Mouse (Mus musculus) MEL (cell line): ENCODE data around the gene Atxn7. TPM values are rescaled to one million over a fixed set of nuclear protein-coding genes. Genes with fewer than 3 reads are reported as not detected.

ENCODE experiments used
- DNase-seq: peaks from one replicate; pipeline ENCODE4 v3.0.0; 2011; ENCODE audit warnings: low read depth, low spot score
- H3K27ac ChIP-seq: 2 replicates; pipeline ENCODE4 v1.5.1; 2012; ENCODE audit warnings: low read depth, mild to moderate bottlenecking, control low read depth, low read length, moderate library complexity; ENCODE audit not compliant: control insufficient read depth
- H3K27me3 ChIP-seq, 2 experiments: fragments of 150-350 bp in 1 of 2; sonication (generic) in 1 of 2; 2 replicates each; pipeline ENCODE4 v1.6.1; 2012; ENCODE audit warnings: low read length in 2 of 2, mild to moderate bottlenecking in 2 of 2, improper control_type of control experiment in 1 of 2, moderate library complexity in 1 of 2; ENCODE audit not compliant: insufficient read depth in 2 of 2, control insufficient read depth in 1 of 2
- H3K36me3 ChIP-seq, 2 experiments: 2 replicates each; pipeline ENCODE4 v1.6.1; 2012 to 2014; ENCODE audit warnings: low read length in 2 of 2, improper control_type of control experiment in 1 of 2, inconsistent platforms in 1 of 2, mild to moderate bottlenecking in 1 of 2; ENCODE audit not compliant: insufficient read depth in 2 of 2, control insufficient read depth in 1 of 2
- H3K4me1 ChIP-seq, 2 experiments: fragments of 150-350 bp in 1 of 2; sonication (generic) in 1 of 2; 2 replicates each; pipeline ENCODE4 v1.6.1; 2012; ENCODE audit warnings: low read length in 2 of 2, improper control_type of control experiment in 1 of 2, mild to moderate bottlenecking in 1 of 2; ENCODE audit not compliant: insufficient read depth in 2 of 2, control insufficient read depth in 1 of 2
- H3K4me3 ChIP-seq, 2 experiments: fragments of 150-350 bp in 1 of 2; sonication (generic) in 1 of 2; 2 replicates each; pipeline ENCODE4 v1.5.1; 2012; ENCODE audit warnings: low read depth in 2 of 2, low read length in 2 of 2, mild to moderate bottlenecking in 2 of 2, moderate library complexity in 2 of 2, control low read depth in 1 of 2, improper control_type of control experiment in 1 of 2; ENCODE audit not compliant: control insufficient read depth in 1 of 2, insufficient read depth in 1 of 2
- H3K79me2 ChIP-seq: 2 replicates; pipeline ENCODE4 v1.6.1; 2012; ENCODE audit warnings: mild to moderate bottlenecking, low read length, moderate library complexity; ENCODE audit not compliant: control insufficient read depth, poor library complexity, insufficient read depth
- H3K9ac ChIP-seq: 2 replicates; pipeline ENCODE4 v1.6.1; 2012; ENCODE audit warnings: low read depth, mild to moderate bottlenecking, control low read depth, low read length, moderate library complexity; ENCODE audit not compliant: control insufficient read depth, poor library complexity, severe bottlenecking
- H3K9me3 ChIP-seq: fragments of 150-350 bp; sonication (generic); replicated peaks from 2 replicates; pipeline ENCODE4 v1.6.1; 2012; ENCODE audit warnings: mild to moderate bottlenecking, low read length, improper control_type of control experiment, moderate library complexity; ENCODE audit not compliant: insufficient read depth
- BHLHE40 ChIP-seq: IDR thresholded peaks from 2 replicates; pipeline ENCODE4 v1.6.1; 2012; ENCODE audit warnings: low read depth, mild to moderate bottlenecking, inconsistent platforms, low read length, improper control_type of control experiment, borderline replicate concordance
- CHD1 ChIP-seq: IDR thresholded peaks from 2 replicates; pipeline ENCODE4 v1.6.1; 2012; ENCODE audit warnings: low read depth, mild to moderate bottlenecking, inconsistent platforms, low read length, improper control_type of control experiment
- ELF1 ChIP-seq: IDR thresholded peaks from 2 replicates; pipeline ENCODE4 v1.6.1; 2014; ENCODE audit warnings: low read depth, mild to moderate bottlenecking, inconsistent platforms, low read length, improper control_type of control experiment, moderate library complexity
- EP300 ChIP-seq, 2 experiments: IDR thresholded peaks; 2 replicates each; pipeline ENCODE4 v1.6.1; 2011; ENCODE audit warnings: improper control_type of control experiment in 2 of 2, low read length in 2 of 2, low read depth in 1 of 2, mild to moderate bottlenecking in 1 of 2
- ETS1 ChIP-seq: IDR thresholded peaks from 2 replicates; pipeline ENCODE4 v1.6.1; 2012; ENCODE audit warnings: low read depth, mild to moderate bottlenecking, inconsistent platforms, low read length, improper control_type of control experiment, moderate library complexity
- GATA1 ChIP-seq: IDR thresholded peaks from 2 replicates; pipeline ENCODE4 v1.6.1; 2011; ENCODE audit warnings: low read depth, low read length, improper control_type of control experiment
- JUND ChIP-seq: IDR thresholded peaks from 2 replicates; pipeline ENCODE4 v1.6.1; 2011; ENCODE audit warnings: low read depth, mild to moderate bottlenecking, improper control_type of control experiment, low read length
- KAT2A ChIP-seq: conservative IDR thresholded peaks from 2 replicates; pipeline ENCODE4 v1.6.1; 2012; ENCODE audit warnings: low read depth, low read length, improper control_type of control experiment, inconsistent platforms
- MAFK ChIP-seq: IDR thresholded peaks from 2 replicates; pipeline ENCODE4 v1.6.1; 2011; ENCODE audit warnings: low read depth, mild to moderate bottlenecking, low read length, improper control_type of control experiment, borderline replicate concordance
- MAX ChIP-seq: IDR thresholded peaks from 2 replicates; pipeline ENCODE4 v1.6.1; 2011; ENCODE audit warnings: low read length, improper control_type of control experiment
- MAZ ChIP-seq: IDR thresholded peaks from 2 replicates; pipeline ENCODE4 v1.6.1; 2012; ENCODE audit warnings: low read depth, mild to moderate bottlenecking, inconsistent platforms, low read length, improper control_type of control experiment
- MEF2A ChIP-seq: IDR thresholded peaks from 2 replicates; pipeline ENCODE4 v1.6.1; 2014; ENCODE audit warnings: low read depth, mild to moderate bottlenecking, inconsistent platforms, low read length, improper control_type of control experiment; ENCODE audit not compliant: poor library complexity, insufficient replicate concordance, severe bottlenecking; ENCODE audit errors: extremely low read depth
- MXI1 ChIP-seq: IDR thresholded peaks from 2 replicates; pipeline ENCODE4 v1.6.1; 2011; ENCODE audit warnings: mild to moderate bottlenecking, low read depth, low read length, improper control_type of control experiment
- MYB ChIP-seq: IDR thresholded peaks from 2 replicates; pipeline ENCODE4 v1.6.1; 2011; ENCODE audit warnings: mild to moderate bottlenecking, low read depth, low read length, improper control_type of control experiment
- MYC ChIP-seq: IDR thresholded peaks from 2 replicates; pipeline ENCODE4 v1.6.1; 2011; ENCODE audit warnings: low read depth, mild to moderate bottlenecking, low read length, improper control_type of control experiment, moderate library complexity
- NRF1 ChIP-seq: IDR thresholded peaks from 2 replicates; pipeline ENCODE4 v1.6.1; 2014; ENCODE audit warnings: low read depth, mild to moderate bottlenecking, inconsistent platforms, low read length, improper control_type of control experiment, moderate library complexity; ENCODE audit not compliant: poor library complexity, insufficient read depth, severe bottlenecking
- POLR2A ChIP-seq, 2 experiments: IDR thresholded peaks; 2 replicates each; pipeline ENCODE4 v1.6.1; 2011 to 2012; ENCODE audit warnings: low read length in 2 of 2, mild to moderate bottlenecking in 2 of 2, control low read depth in 1 of 2, improper control_type of control experiment in 1 of 2, low read depth in 1 of 2, moderate library complexity in 1 of 2; ENCODE audit not compliant: control insufficient read depth in 1 of 2, insufficient read depth in 1 of 2, poor library complexity in 1 of 2
- POLR2AphosphoS2 ChIP-seq: IDR thresholded peaks from 2 replicates; pipeline ENCODE4 v1.6.1; 2011; ENCODE audit warnings: low read length, improper control_type of control experiment
- RAD21 ChIP-seq: IDR thresholded peaks from 2 replicates; pipeline ENCODE4 v1.6.1; 2011; ENCODE audit warnings: mild to moderate bottlenecking, low read depth, low read length, improper control_type of control experiment
- SMC3 ChIP-seq: IDR thresholded peaks from 2 replicates; pipeline ENCODE4 v1.6.1; 2011; ENCODE audit warnings: low read depth, low read length, improper control_type of control experiment
- TAL1 ChIP-seq: IDR thresholded peaks from 2 replicates; pipeline ENCODE4 v1.6.1; 2012; ENCODE audit warnings: mild to moderate bottlenecking, inconsistent platforms, low read length, moderate library complexity, mixed read lengths
- TBP ChIP-seq: IDR thresholded peaks from 2 replicates; pipeline ENCODE4 v1.8.0; 2011; ENCODE audit warnings: low read depth, low read length, improper control_type of control experiment
- TCF12 ChIP-seq: IDR thresholded peaks from 2 replicates; pipeline ENCODE4 v1.6.1; 2014; ENCODE audit warnings: low read depth, mild to moderate bottlenecking, inconsistent platforms, low read length, improper control_type of control experiment, moderate library complexity
- UBTF ChIP-seq: IDR thresholded peaks from 2 replicates; pipeline ENCODE4 v1.6.1; 2012; ENCODE audit warnings: low read depth, mild to moderate bottlenecking, inconsistent platforms, low read length, improper control_type of control experiment, moderate library complexity, borderline replicate concordance; ENCODE audit not compliant: insufficient read depth
- USF1 ChIP-seq: IDR thresholded peaks from 2 replicates; pipeline ENCODE4 v1.6.1; 2014; ENCODE audit warnings: low read depth, mild to moderate bottlenecking, inconsistent platforms, low read length, improper control_type of control experiment, moderate library complexity
- USF2 ChIP-seq, 2 experiments: IDR thresholded peaks; 2 replicates each; pipeline ENCODE4 v1.6.1; 2011 to 2012; ENCODE audit warnings: improper control_type of control experiment in 2 of 2, low read length in 2 of 2, borderline replicate concordance in 1 of 2, inconsistent platforms in 1 of 2, low read depth in 1 of 2, mild to moderate bottlenecking in 1 of 2; ENCODE audit not compliant: insufficient read depth in 1 of 2
- ZKSCAN1 ChIP-seq: IDR thresholded peaks from 2 replicates; pipeline ENCODE4 v1.6.1; 2012; ENCODE audit warnings: low read depth, mild to moderate bottlenecking, inconsistent platforms, low read length, improper control_type of control experiment, moderate library complexity
- ZNF384 ChIP-seq: IDR thresholded peaks from 2 replicates; pipeline ENCODE4 v1.6.1; 2012; ENCODE audit warnings: low read depth, mild to moderate bottlenecking, inconsistent platforms, low read length, improper control_type of control experiment
- polyA plus RNA-seq, 2 experiments: library from polyadenylated mRNA; stranded (reverse) in 1 of 2; unstranded in 1 of 2; fragments of >175 nt in 1 of 2; fragments of >200 nt in 1 of 2; gene quantifications; 2 replicates each; pipeline versions ENCODE4 v1.2.1 to v1.2.4; 2012; ENCODE audit warnings: low replicate concordance in 2 of 2, low read depth in 1 of 2; ENCODE audit not compliant: insufficient read length in 2 of 2, insufficient read depth in 1 of 2, missing spikeins in 1 of 2
- total RNA-seq: library from RNA; depleted of rRNA; stranded (reverse); fragments of 300-350 nt; gene quantifications from 2 replicates; pipeline ENCODE4 v1.2.3, GENCODE M21; 2012

Atxn7 gene
- total and polyA plus RNA-seq, 3 experiments, result 2.3 to 7.7 TPM; not detected in 1

DNA sequence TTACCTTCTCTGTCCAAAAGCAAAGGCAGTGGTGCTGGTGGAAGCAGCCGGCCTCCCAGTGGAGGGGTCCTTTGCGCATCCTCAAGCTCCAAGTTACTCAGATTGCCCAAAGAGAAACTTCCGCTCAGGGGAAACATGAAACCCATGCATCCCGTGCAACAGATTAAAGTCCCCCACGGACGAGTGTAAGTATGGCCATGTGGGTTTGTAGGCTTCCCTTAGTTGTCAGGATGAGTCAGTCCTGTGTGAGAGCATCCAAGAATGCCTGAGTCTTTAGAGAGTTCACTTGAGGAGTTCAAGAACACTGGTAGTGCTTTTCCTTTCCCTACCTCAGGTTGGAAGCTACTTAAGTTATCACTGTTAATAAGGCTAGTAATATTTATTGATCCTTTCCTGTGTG lies 126.1 kb downstream of the Atxn7 start:
- H3K36me3 ChIP-seq, result peaks cover 2 to 31% of the 10 kb centered on the region in 2 experiments; a peak in 2 of 4 replicates
- H3K9me3 ChIP-seq, result no peaks in the 10 kb centered on the region
- peaks cover 19 to 20% of the 10 kb centered on the region in 2 experiments for H3K4me1 ChIP-seq
- no peaks in the 10 kb centered on the region for H3K79me2 ChIP-seq
- H3K27me3 ChIP-seq, result no peaks in the 10 kb centered on the region
- peak overlapping the region; percentile 57 for H3K9ac ChIP-seq
- H3K4me3 ChIP-seq, result peak overlapping the region in 1 of 2 experiments; percentile 13; a peak in 1 of 4 replicates
- TF ChIP-seq SMC3, result no peak
- TF ChIP-seq ELF1, result no peak
- no peak for TF ChIP-seq NRF1
- TF ChIP-seq MYC, result no peak
- no peak for TF ChIP-seq TAL1
- no peak for DNase-seq
- peak overlapping the region; percentile 99 for H3K27ac ChIP-seq

DNA sequence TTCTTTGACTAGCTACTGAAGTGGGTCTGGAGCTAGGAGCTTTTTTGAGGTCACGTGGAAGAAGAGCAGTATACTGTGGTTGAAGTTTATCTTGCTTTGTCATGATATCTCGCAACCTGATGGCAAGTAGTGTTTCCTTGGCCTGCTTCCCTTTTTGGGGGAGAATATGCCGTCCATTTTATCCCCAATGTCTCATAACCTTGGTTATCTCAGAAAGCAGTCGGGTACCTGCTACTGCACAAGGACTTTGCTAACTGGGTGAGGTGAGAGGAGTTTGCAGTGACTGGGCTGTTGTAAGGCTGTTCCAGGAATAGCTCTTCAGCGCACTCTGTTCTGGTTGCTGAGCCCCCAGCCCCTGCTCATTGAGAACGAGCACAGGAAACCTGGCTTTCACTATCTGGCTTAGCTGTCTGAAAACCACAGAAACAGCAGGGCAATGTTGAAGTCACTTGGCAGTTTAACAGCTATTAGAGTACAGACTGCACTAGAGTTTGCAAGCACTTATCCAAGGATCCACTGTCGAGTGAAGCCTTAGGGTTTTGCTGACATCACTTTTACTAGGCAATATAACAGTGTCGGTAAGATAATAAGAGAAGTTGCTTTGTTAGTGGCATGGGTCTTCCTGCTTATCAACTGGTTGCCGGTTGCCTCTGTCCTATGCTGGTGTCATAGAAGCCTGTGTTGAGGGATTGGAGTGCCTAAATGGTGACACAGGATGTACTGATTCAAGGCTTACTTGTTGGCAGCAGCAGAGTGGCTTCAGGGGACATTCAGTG lies 127.0 kb downstream of the Atxn7 start:
- no peaks in the 10 kb centered on the region for H3K79me2 ChIP-seq
- peak overlapping the region; percentile 99 for H3K27ac ChIP-seq
- peak overlapping the region; percentile 61 for H3K9ac ChIP-seq
- H3K27me3 ChIP-seq, result no peaks in the 10 kb centered on the region
- DNase-seq, result peak; percentile 93
- no peaks in the 10 kb centered on the region for H3K9me3 ChIP-seq
- H3K4me3 ChIP-seq, result peak overlapping the region; percentile 36 to 41
- H3K36me3 ChIP-seq, result peaks cover 2 to 31% of the 10 kb centered on the region in 2 experiments; a peak in 2 of 4 replicates
- peaks cover 19 to 20% of the 10 kb centered on the region in 2 experiments for H3K4me1 ChIP-seq
- TF ChIP-seq USF1 (0 out of 2 replicates have a peak, but pooled peaks have one; percentile 31), KAT2A (no peak), SMC3 (0 out of 2 replicates have a peak, but pooled peaks have one; percentile 12), TAL1 (peak; percentile 78), TCF12 (peak; percentile 82), UBTF (no peak), TBP (no peak; the same call in 1 of the 2 replicates), RAD21 (no peak), ZKSCAN1 (no peak), ZNF384 (no peak), ETS1 (peak; percentile 84), USF2 (IDR thresholded peaks at IDR 0.05; ENCODE audit: borderline replicate concordance in 1 of 2, insufficient read depth in 1 of 2, low read depth in 1 of 2, low read length in 2 of 2) (no peak), MAX (no peak; the same call in 1 of the 2 replicates), MYB (peak; percentile 76), ELF1 (0 out of 2 replicates have a peak, but pooled peaks have one; percentile 23), POLR2AphosphoS2 (no peak), JUND (peak; percentile 27; the same call in 1 of the 2 replicates), BHLHE40 (no peak), CHD1 (no peak), MYC (no peak), MAZ (no peak), GATA1 (peak; percentile 95), MAFK (peak; percentile 78), MXI1 (no peak), POLR2A (IDR thresholded peaks at IDR 0.05; ENCODE audit: control insufficient read depth in 1 of 2, insufficient read depth in 1 of 2, low read depth in 1 of 2, low read length in 2 of 2, poor library complexity in 1 of 2) (no peak; a peak in 1 of 4 replicates), EP300 (IDR thresholded peaks at IDR 0.05; ENCODE audit: low read depth in 1 of 2, low read length in 2 of 2) (peak; percentile 86 to 91), MEF2A (no peak)
